Mouse (Mus musculus) heart, embryonic 16.5 days (tissue): ENCODE results near the gene Fads3. TPM values are rescaled to one million over a fixed set of nuclear protein-coding genes. Genes with fewer than 3 reads are reported as not detected.

Experiments used
- ATAC-seq: fragments of 200-750 bp; cut with Nextera tagmentation; replicated peaks from 2 replicates; pipeline ENCODE4 v1.8.0; 2017; ENCODE audit warnings: moderate number of reproducible peaks; ENCODE audit not compliant: insufficient read depth, low FRiP score; ENCODE audit errors: extremely low read depth
- H3K27ac ChIP-seq: fragments of 300-500 bp; sonication (generic); 2 replicates; pipeline ENCODE4 v1.5.1; 2014; ENCODE audit warnings: mild to moderate bottlenecking, low read length, control low read depth, moderate library complexity
- H3K27me3 ChIP-seq: fragments of 300-500 bp; sonication (generic); 2 replicates; pipeline ENCODE4 v1.6.1; 2014; ENCODE audit warnings: low read length, mixed read lengths; ENCODE audit not compliant: control insufficient read depth, insufficient read depth
- H3K36me3 ChIP-seq: fragments of 300-500 bp; sonication (generic); 2 replicates; pipeline ENCODE4 v1.6.1; 2014; ENCODE audit not compliant: control insufficient read depth, insufficient read depth
- H3K4me1 ChIP-seq: fragments of 300-500 bp; sonication (generic); 2 replicates; pipeline ENCODE4 v1.6.1; 2014; ENCODE audit warnings: low read length, mixed read lengths; ENCODE audit not compliant: control insufficient read depth, insufficient read depth
- H3K4me2 ChIP-seq: fragments of 300-500 bp; sonication (generic); 2 replicates; pipeline ENCODE4 v1.6.1; 2014; ENCODE audit warnings: low read depth, mild to moderate bottlenecking, control low read depth, low read length
- H3K4me3 ChIP-seq: fragments of 300-500 bp; sonication (generic); 2 replicates; pipeline ENCODE4 v1.5.1; 2014; ENCODE audit warnings: mild to moderate bottlenecking, control low read depth, low read length
- H3K9ac ChIP-seq: fragments of 300-500 bp; sonication (generic); 2 replicates; pipeline ENCODE4 v1.6.1; 2014; ENCODE audit warnings: low read length, control low read depth
- H3K9me3 ChIP-seq: fragments of 300-500 bp; sonication (generic); replicated peaks from 2 replicates; pipeline ENCODE4 v1.6.1; 2016; ENCODE audit warnings: low read length; ENCODE audit not compliant: control insufficient read depth
- WGBS: fragments of 180-500 bp; shearing (Covaris S2); extraction: QIAGEN DNeasy Blood & Tissue Kit; methylation state at CpG from one replicate; pipeline ENCODE4 v1.1.7; 2014; 5-methylcytosine and 5-hydroxymethylcytosine counted together
- polyA plus RNA-seq: library from polyadenylated mRNA; unstranded; fragments of >200 nt; fragmentation: Nextera tagmentation; extraction: Ambion mirVana; gene quantifications from 2 replicates; pipeline ENCODE4 v1.2.1, GENCODE M21; 2015

The Fads3 gene
- polyA plus RNA-seq, 1 experiment from 2014 or later, result 31.5 TPM

- Histone ChIP-seq H3K4me3 (no peak within 1 kb of the TSS), H3K4me1 (no peaks in the 10 kb centered on the region), H3K4me2 (no peak within 1 kb of the TSS), H3K9ac (no peak within 1 kb of the TSS), H3K27ac (no peak within 1 kb of the TSS), H3K36me3 (no peaks in the 10 kb centered on the region), H3K27me3 (no peaks in the 10 kb centered on the region), H3K9me3 (peaks cover 4% of the 10 kb centered on the region; the same call in 1 of the 2 replicates)
- 71% methylated on average over 7 of the region's 7 CpGs for WGBS
- ATAC-seq, result no peak
Observed at GRCm38 (mm10) chr19:10001206-10001969, 40.0 kb upstream of the Fads3 start, which contains the start of the genes Best1 and Rab3il1. Gene Best1, minus strand, starts transcription at chr19:10001633. Gene Rab3il1, plus strand, starts transcription at chr19:10001669.

GRCm38 (mm10) chr19:10003696-10004095, 37.7 kb upstream of the Fads3 start:
- H3K4me3 ChIP-seq, result no peak overlapping the region
- no peak overlapping the region for H3K27ac ChIP-seq
- no peaks in the 10 kb centered on the region for H3K27me3 ChIP-seq
- H3K9ac ChIP-seq, result no peak overlapping the region
- WGBS, result 80% methylated on average over 1 of the region's 1 CpGs
- H3K4me2 ChIP-seq, result no peak overlapping the region
- no peak for ATAC-seq
- no peaks in the 10 kb centered on the region for H3K36me3 ChIP-seq
- H3K9me3 ChIP-seq, result peaks cover 4% of the 10 kb centered on the region; the same call in 1 of the 2 replicates
- H3K4me1 ChIP-seq, result no peaks in the 10 kb centered on the region

- peaks cover 21% of the 10 kb centered on the region for H3K4me1 ChIP-seq
- H3K27ac ChIP-seq, result no peak overlapping the region
- no peak overlapping the region for H3K4me2 ChIP-seq
- H3K36me3 ChIP-seq, result no peaks in the 10 kb centered on the region
- no peaks in the 10 kb centered on the region for H3K27me3 ChIP-seq
- 78% methylated on average over 1 of the region's 1 CpGs for WGBS
- no peak for ATAC-seq
- H3K9me3 ChIP-seq, result no peaks in the 10 kb centered on the region
- H3K4me3 ChIP-seq, result no peak overlapping the region
- H3K9ac ChIP-seq, result no peak overlapping the region
Observed at GRCm38 (mm10) chr19:10011408-10011807, 30.0 kb upstream of the Fads3 start.

GRCm38 (mm10) chr19:10012827-10013278, 28.5 kb upstream of the Fads3 start:
- ATAC-seq, result peak; percentile 63
- H3K27me3 ChIP-seq, result no peaks in the 10 kb centered on the region
- peaks cover 26% of the 10 kb centered on the region for H3K4me1 ChIP-seq
- H3K27ac ChIP-seq, result peak overlapping the region; percentile 84
- H3K4me2 ChIP-seq, result no peak overlapping the region
- H3K36me3 ChIP-seq, result no peaks in the 10 kb centered on the region
- no peak overlapping the region for H3K4me3 ChIP-seq
- no peak overlapping the region for H3K9ac ChIP-seq
- 17% methylated on average over 6 of the region's 6 CpGs for WGBS
- H3K9me3 ChIP-seq, result no peaks in the 10 kb centered on the region

- Histone ChIP-seq H3K4me3 (no peak overlapping the region), H3K36me3 (no peaks in the 10 kb centered on the region), H3K27me3 (no peaks in the 10 kb centered on the region), H3K9me3 (no peaks in the 10 kb centered on the region), H3K27ac (peak overlapping the region; percentile 84), H3K4me1 (peaks cover 27% of the 10 kb centered on the region), H3K9ac (peak overlapping the region; percentile 35; the same call in 1 of the 2 replicates), H3K4me2 (no peak overlapping the region)
- no peak for ATAC-seq
- 32% methylated on average over 3 of the region's 3 CpGs for WGBS
Observed at GRCm38 (mm10) chr19:10013348-10013747, 28.0 kb upstream of the Fads3 start.

GRCm38 (mm10) chr19:10013913-10014312, 27.5 kb upstream of the Fads3 start:
- H3K9me3 ChIP-seq, result no peaks in the 10 kb centered on the region
- peak overlapping the region; percentile 84 for H3K27ac ChIP-seq
- H3K9ac ChIP-seq, result no peak overlapping the region
- H3K27me3 ChIP-seq, result no peaks in the 10 kb centered on the region
- H3K4me2 ChIP-seq, result no peak overlapping the region
- peaks cover 33% of the 10 kb centered on the region for H3K4me1 ChIP-seq
- H3K4me3 ChIP-seq, result no peak overlapping the region
- ATAC-seq, result peak; percentile 33
- no peaks in the 10 kb centered on the region for H3K36me3 ChIP-seq
- 16% methylated on average over 5 of the region's 5 CpGs for WGBS

- H3K9me3 ChIP-seq, result no peaks in the 10 kb centered on the region
- H3K4me1 ChIP-seq, result peaks cover 35% of the 10 kb centered on the region
- ATAC-seq, result no peak
- 63% methylated on average over 13 of the region's 13 CpGs for WGBS
- H3K27ac ChIP-seq, result peak overlapping the region; percentile 84; the same call in 1 of the 2 replicates
- no peak overlapping the region for H3K4me3 ChIP-seq
- no peak overlapping the region for H3K4me2 ChIP-seq
- H3K9ac ChIP-seq, result no peak overlapping the region
- H3K36me3 ChIP-seq, result no peaks in the 10 kb centered on the region
- no peaks in the 10 kb centered on the region for H3K27me3 ChIP-seq
Observed at GRCm38 (mm10) chr19:10014824-10015223, 26.5 kb upstream of the Fads3 start.

- Histone ChIP-seq H3K9ac (no peak overlapping the region), H3K27ac (no peak overlapping the region), H3K4me3 (no peak overlapping the region), H3K4me1 (peaks cover 35% of the 10 kb centered on the region), H3K36me3 (no peaks in the 10 kb centered on the region), H3K4me2 (no peak overlapping the region), H3K9me3 (no peaks in the 10 kb centered on the region), H3K27me3 (no peaks in the 10 kb centered on the region)
- ATAC-seq, result no peak
- 53% methylated on average over 4 of the region's 4 CpGs for WGBS
Observed at GRCm38 (mm10) chr19:10015442-10015841, 25.9 kb upstream of the Fads3 start.

GRCm38 (mm10) chr19:10016151-10016550, 25.2 kb upstream of the Fads3 start:
- WGBS, result 77% methylated on average over 4 of the region's 4 CpGs
- peaks cover 35% of the 10 kb centered on the region for H3K4me1 ChIP-seq
- no peaks in the 10 kb centered on the region for H3K9me3 ChIP-seq
- H3K4me2 ChIP-seq, result no peak overlapping the region
- H3K9ac ChIP-seq, result no peak overlapping the region
- no peaks in the 10 kb centered on the region for H3K36me3 ChIP-seq
- no peak overlapping the region for H3K4me3 ChIP-seq
- H3K27me3 ChIP-seq, result no peaks in the 10 kb centered on the region
- no peak overlapping the region for H3K27ac ChIP-seq
- no peak for ATAC-seq
